22 mouse cellular contexts compared by ENCODE assay signal in the genomic region with DNA sequence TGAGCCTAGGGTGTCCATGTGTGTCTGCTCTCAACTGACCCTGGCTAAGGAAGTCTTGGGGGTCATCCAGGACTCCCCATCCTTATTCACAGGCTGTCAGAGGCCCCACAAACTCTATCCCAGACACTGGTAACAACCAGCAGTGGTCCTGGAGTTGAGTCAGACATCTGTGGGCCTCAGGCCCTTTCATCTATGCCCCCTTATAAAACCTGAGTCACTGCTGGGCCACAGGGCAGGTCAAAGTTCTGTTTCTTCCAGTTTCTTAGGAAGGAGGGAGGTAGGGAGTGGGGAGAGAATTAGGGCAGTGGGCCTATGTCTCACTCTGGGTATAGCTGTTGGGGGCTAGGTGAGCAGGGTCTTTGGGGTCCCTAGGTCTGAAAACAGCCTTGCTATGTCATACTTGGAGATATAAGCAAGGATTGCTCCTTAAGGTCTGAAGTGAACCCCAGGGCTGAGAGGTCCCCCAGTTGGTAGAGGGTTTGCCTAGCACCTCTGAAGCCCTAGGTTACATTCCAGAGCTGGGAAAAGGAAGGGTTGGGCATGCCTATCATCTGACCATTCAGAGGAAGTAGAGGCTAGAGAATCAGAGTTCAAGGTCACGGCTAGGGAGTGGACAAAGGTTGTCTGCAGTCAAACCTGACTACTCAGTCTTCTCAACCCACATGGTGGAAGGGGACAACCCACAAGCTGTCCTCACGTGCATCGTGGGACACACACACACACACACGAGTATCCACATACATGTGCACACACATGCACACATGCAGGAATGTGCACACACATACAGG. TPM values are rescaled to one million over a fixed set of nuclear protein-coding genes. Genes with fewer than 3 reads are reported as not detected.
DNase-seq lines count a peak whose midpoint lies in the region; ATAC-seq and TF ChIP-seq lines count a peak whose summit lies in the region.
"Had no signal": no experiment of that assay in that cellular context is flagged by ENCODE, and none has a peak within 500 bp of the region (broad histone marks: within the 10 kb centered on the region; RNA-seq: fewer than 3 reads in every experiment).

No protein-coding gene starts in this region.

- H3K27ac ChIP-seq in ES-Bruce4 (ENCODE audit: insufficient read depth, low read length) = no peak overlapping the region
- H3K27ac ChIP-seq in intestine, embryonic 15.5 days = peak overlapping the region; percentile 23; the same call in 1 of the 2 replicates
- H3K27ac ChIP-seq in stomach, embryonic 15.5 days = no peak overlapping the region
- H3K27ac ChIP-seq: embryonic facial prominence, embryonic 12.5 days; forebrain, embryonic 15.5 days; heart, embryonic 10.5 days; hindbrain, embryonic 12.5 days had no signal

- H3K9ac ChIP-seq in ES-Bruce4 (ENCODE audit: low read depth, poor library complexity, severe bottlenecking) = no peak overlapping the region
- H3K9ac ChIP-seq in intestine, embryonic 15.5 days = no peak overlapping the region
- H3K9ac ChIP-seq in stomach, embryonic 15.5 days = no peak overlapping the region
- H3K9ac ChIP-seq: embryonic facial prominence, embryonic 12.5 days; forebrain, embryonic 15.5 days; hindbrain, embryonic 12.5 days had no signal

- no peak for TF ChIP-seq CTCF in ES-Bruce4 (IDR thresholded peaks at IDR 0.05; ENCODE audit: low read depth, low read length)

- H3K4me2 ChIP-seq in intestine, embryonic 15.5 days (replicated peaks) = peak overlapping the region; percentile 30
- H3K4me2 ChIP-seq in stomach, embryonic 15.5 days = peak overlapping the region; percentile 19; the same call in 1 of the 2 replicates
- H3K4me2 ChIP-seq: embryonic facial prominence, embryonic 12.5 days; forebrain, embryonic 15.5 days; hindbrain, embryonic 12.5 days had no signal

- peak; percentile 50 for ATAC-seq in intestine, embryonic 15.5 days
- ATAC-seq in stomach, embryonic 15.5 days (ENCODE audit: insufficient read depth, low FRiP score, low read depth) = no peak
- ATAC-seq: forebrain, embryonic 15.5 days; hindbrain, embryonic 16.5 days had no signal

- no peaks in the 10 kb centered on the region for H3K36me3 ChIP-seq in ES-Bruce4 (ENCODE audit: control insufficient read depth, insufficient read depth, low read length, poor library complexity, severe bottlenecking)
- H3K36me3 ChIP-seq in intestine, embryonic 15.5 days = no peaks in the 10 kb centered on the region
- no peaks in the 10 kb centered on the region for H3K36me3 ChIP-seq in stomach, embryonic 15.5 days
- H3K36me3 ChIP-seq: embryonic facial prominence, embryonic 12.5 days; forebrain, embryonic 15.5 days; heart, embryonic 10.5 days; hindbrain, embryonic 12.5 days had no signal

- whole genome bisulfite sequencing in intestine, embryonic 15.5 days = 80% methylated on average over 4 of the region's 4 CpGs
- WGBS in stomach, embryonic 15.5 days = 85% methylated on average over 4 of the region's 4 CpGs

- 0 out of 2 replicates have a peak, but pooled peaks have one; percentile 36 for TF ChIP-seq EP300 in ES-Bruce4 (IDR thresholded peaks at IDR 0.05; ENCODE audit: insufficient read depth, low read depth, low read length)

- no peaks in the 10 kb centered on the region for H3K27me3 ChIP-seq in ES-Bruce4 (ENCODE audit: control insufficient read depth, insufficient read depth, low read length, poor library complexity, severe bottlenecking)
- H3K27me3 ChIP-seq in intestine, embryonic 15.5 days (replicated peaks) = peaks cover 5% of the 10 kb centered on the region; the same call in 1 of the 2 replicates
- H3K27me3 ChIP-seq in stomach, embryonic 15.5 days (replicated peaks) = no peaks in the 10 kb centered on the region; the same call in 1 of the 2 replicates

- peaks cover 14% of the 10 kb centered on the region for H3K4me1 ChIP-seq in ES-Bruce4 (ENCODE audit: control insufficient read depth, insufficient read depth, low read length)
- peaks cover 5% of the 10 kb centered on the region; the same call in 1 of the 2 replicates for H3K4me1 ChIP-seq in intestine, embryonic 15.5 days (replicated peaks)
- H3K4me1 ChIP-seq in stomach, embryonic 15.5 days = peaks cover 9% of the 10 kb centered on the region; the same call in 1 of the 2 replicates
- H3K4me1 ChIP-seq: embryonic facial prominence, embryonic 12.5 days; forebrain, embryonic 15.5 days; hindbrain, embryonic 12.5 days had no signal

- DNase-seq in adrenal gland, adult (ENCODE audit: inconsistent age in 2 of 2, low spot score in 1 of 2) = no peak
- DNase-seq in kidney, postnatal 10 days = no peak
- DNase-seq in frontal cortex, postnatal 10 days (ENCODE audit: low spot score in 2 of 2) = no peak
- DNase-seq: adrenal gland, postnatal 14 days; cerebellum, adult 11-12 months; cerebellum, adult 9-10 months; cerebellum, postnatal 25 days; gastrocnemius, postnatal 10 days; heart, adult 18-20 months; heart, postnatal 10 days; heart, postnatal 4 days had no signal

- no peak for TF ChIP-seq POLR2A in ES-Bruce4 (IDR thresholded peaks at IDR 0.05; ENCODE audit: insufficient read depth, low read length)

- H3K4me3 ChIP-seq in ES-Bruce4 (ENCODE audit: low read depth, low read length) = no peak overlapping the region
- no peak overlapping the region for H3K4me3 ChIP-seq in intestine, embryonic 15.5 days (replicated peaks)
- no peak overlapping the region for H3K4me3 ChIP-seq in stomach, embryonic 15.5 days (replicated peaks)
- H3K4me3 ChIP-seq: embryonic facial prominence, embryonic 12.5 days; forebrain, embryonic 15.5 days; heart, embryonic 10.5 days; hindbrain, embryonic 12.5 days had no signal

- no peaks in the 10 kb centered on the region for H3K9me3 ChIP-seq in ES-Bruce4 (replicated peaks; ENCODE audit: control insufficient read depth, insufficient read depth, low read length, poor library complexity, severe bottlenecking)
- H3K9me3 ChIP-seq in intestine, embryonic 15.5 days = no peaks in the 10 kb centered on the region
- H3K9me3 ChIP-seq in stomach, embryonic 15.5 days = no peaks in the 10 kb centered on the region
- H3K9me3 ChIP-seq: embryonic facial prominence, embryonic 12.5 days; forebrain, embryonic 15.5 days; heart, embryonic 10.5 days; hindbrain, embryonic 12.5 days had no signal

RNA-seq across cellular contexts. Expression of a gene that starts 8.4 kb away (rescaled TPM):
- 19.2 and 26.1 TPM in 2 replicates for polyA plus RNA-seq in ES-Bruce4 (2011; ENCODE audit: insufficient read depth, insufficient read length, low read depth, missing spikeins)
- 14.9 and 16.6 TPM in 2 replicates for polyA plus RNA-seq in intestine, embryonic 15.5 days (2015; fragmentation: Nextera tagmentation; extraction: Ambion mirVana)
- polyA plus RNA-seq in stomach, embryonic 15.5 days (2015; fragmentation: Nextera tagmentation; extraction: Ambion mirVana) = 11.1 and 11.9 TPM in 2 replicates

RNA-seq across cellular contexts. Expression of a gene that starts 15.3 kb away (rescaled TPM):
- not detected in 2 replicates for polyA plus RNA-seq in ES-Bruce4 (2011; ENCODE audit: insufficient read depth, insufficient read length, low read depth, missing spikeins)
- not detected in 2 replicates for polyA plus RNA-seq in intestine, embryonic 15.5 days (2015; fragmentation: Nextera tagmentation; extraction: Ambion mirVana)
- polyA plus RNA-seq in stomach, embryonic 15.5 days (2015; fragmentation: Nextera tagmentation; extraction: Ambion mirVana) = not detected in 2 replicates
- polyA plus RNA-seq: cortical plate, adult 2 months; embryonic facial prominence, embryonic 12.5 days; forebrain, embryonic 11.5 days; forebrain, embryonic 15.5 days; heart, embryonic 10.5 days; heart, embryonic 14.5 days; hindbrain, embryonic 12.5 days; hindbrain, embryonic 16.5 days had no signal

RNA-seq across cellular contexts. Expression of a gene that starts 25.9 kb away (rescaled TPM):
- polyA plus RNA-seq in ES-Bruce4 (2011; ENCODE audit: insufficient read depth, insufficient read length, low read depth, missing spikeins) = not detected in 2 replicates
- polyA plus RNA-seq in intestine, embryonic 15.5 days (2015; fragmentation: Nextera tagmentation; extraction: Ambion mirVana) = 27.0 and 29.7 TPM in 2 replicates
- 34.8 and 39.7 TPM in 2 replicates for polyA plus RNA-seq in stomach, embryonic 15.5 days (2015; fragmentation: Nextera tagmentation; extraction: Ambion mirVana)

RNA-seq across cellular contexts. Expression of a gene that starts 33.4 kb away (rescaled TPM):
- polyA plus RNA-seq in ES-Bruce4 (2011; ENCODE audit: insufficient read depth, insufficient read length, low read depth, missing spikeins) = 10.4 and 11.6 TPM in 2 replicates
- polyA plus RNA-seq in intestine, embryonic 15.5 days (2015; fragmentation: Nextera tagmentation; extraction: Ambion mirVana) = 4.4 and 6.0 TPM in 2 replicates
- polyA plus RNA-seq in stomach, embryonic 15.5 days (2015; fragmentation: Nextera tagmentation; extraction: Ambion mirVana) = 4.3 and 5.7 TPM in 2 replicates

RNA-seq across cellular contexts. Expression of a gene that starts 50.3 kb away (rescaled TPM):
- polyA plus RNA-seq in ES-Bruce4 (2011; ENCODE audit: insufficient read depth, insufficient read length, low read depth, missing spikeins) = 201 and 217 TPM in 2 replicates
- polyA plus RNA-seq in intestine, embryonic 15.5 days (2015; fragmentation: Nextera tagmentation; extraction: Ambion mirVana) = 0.05 and 0.10 TPM in 2 replicates
- 0.12 and 0.17 TPM in 2 replicates for polyA plus RNA-seq in stomach, embryonic 15.5 days (2015; fragmentation: Nextera tagmentation; extraction: Ambion mirVana)
- polyA plus RNA-seq: cortical plate, adult 2 months; forebrain, embryonic 15.5 days had no signal

Comparison
In these comparisons a context has a peak if more than half of its experiments do, and no peak if none do; other contexts are left out.
1. RNA of a gene that starts 25.9 kb away (polyA plus RNA-seq): 34.8 to 39.7 TPM in stomach, embryonic 15.5 days and 27.0 to 29.7 TPM in intestine, embryonic 15.5 days; not detected in ES-Bruce4; every median in the first group is over 10 times any median in the second.